Mouse (Mus musculus) cerebellum, adult 2 months (tissue): ENCODE measurements around the gene Gm45140.

Experiments
- CTCF ChIP-seq: fragments of 200-500 bp; IDR thresholded peaks from 2 replicates; pipeline ENCODE4 v1.5.1; 2011; ENCODE audit warnings: low read depth, mild to moderate bottlenecking, control low read depth, low read length, moderate library complexity, borderline replicate concordance; ENCODE audit not compliant: insufficient read depth
- POLR2A ChIP-seq: fragments of 200-500 bp; IDR thresholded peaks from 2 replicates; pipeline ENCODE4 v1.6.1; 2011; ENCODE audit warnings: low read length, control low read depth, borderline replicate concordance; ENCODE audit not compliant: insufficient read depth

GRCm38 (mm10) chr6:87850900-87851614 is 15.5 kb upstream of the Gm45140 start, which contains the start of gene Cnbp:
- TF ChIP-seq POLR2A = peak; percentile 95
- no peak for TF ChIP-seq CTCF
